In the genomic region with DNA sequence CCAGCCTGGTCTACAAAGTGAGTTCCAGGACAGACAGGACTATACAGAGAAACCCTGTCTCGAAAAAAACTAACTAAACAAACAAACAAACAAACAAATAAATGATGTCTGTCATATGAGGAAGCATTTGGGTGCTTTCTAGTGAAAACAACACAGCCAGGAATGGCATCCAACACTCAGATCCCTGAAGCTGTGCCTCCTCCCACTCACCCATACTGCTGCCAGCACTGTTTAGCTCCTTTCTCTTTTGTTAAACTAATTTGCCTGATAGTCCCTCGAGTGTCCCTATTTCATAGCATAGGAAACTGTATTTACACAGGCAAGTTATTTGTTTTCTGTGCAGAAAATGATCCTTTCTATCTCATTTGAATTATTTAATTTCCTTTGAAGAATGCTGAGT, we compare ENCODE assay signal across 17 mouse cellular contexts.
DNase-seq lines count a peak whose midpoint lies in the region; ATAC-seq and TF ChIP-seq lines count a peak whose summit lies in the region.
"Had no signal": no experiment of that assay in that cellular context is flagged by ENCODE, and none has a peak within 500 bp of the region (broad histone marks: within the 10 kb centered on the region; RNA-seq: fewer than 3 reads in every experiment).

No protein-coding gene starts in this region.

- no peak for ATAC-seq in midbrain, embryonic 14.5 days (ENCODE audit: low FRiP score, low TSS enrichment)

- no peak for TF ChIP-seq CTCF in brain, embryonic 14.5 days (IDR thresholded peaks at IDR 0.05; ENCODE audit: borderline replicate concordance, extremely low read depth, insufficient read depth, insufficient read length)

- no peak for TF ChIP-seq POLR2A in brain, embryonic 14.5 days (IDR thresholded peaks at IDR 0.05; ENCODE audit: borderline replicate concordance, extremely low read depth, insufficient read depth, insufficient read length, poor library complexity, severe bottlenecking)

- no peaks in the 10 kb centered on the region for H3K27me3 ChIP-seq in midbrain, embryonic 14.5 days (ENCODE audit: control insufficient read depth, insufficient read depth, low read length)
- H3K27me3 ChIP-seq: limb, embryonic 12.5 days; lung, embryonic 15.5 days had no signal

- DNase-seq in left cerebral cortex, adult 18-20 months (ENCODE audit: low spot score in 2 of 2), result peak; percentile 42 to 57
- DNase-seq in left cerebral cortex, postnatal 10 days (ENCODE audit: extremely low spot score in 1 of 2, low spot score in 2 of 2), result no peak
- peak; percentile 38 for DNase-seq in brain, embryonic 14.5 days (ENCODE audit: low read depth)
- DNase-seq in layer of hippocampus, adult 9-11 months, result peak; percentile 81
- no peak for DNase-seq in midbrain, embryonic 14.5 days
- no peak for DNase-seq in c-Kit-positive CD71-positive TER-119-positive erythroid progenitor cells, embryonic 14.5 days (ENCODE audit: low spot score)
- no peak for DNase-seq in kidney, adult 18-20 months
- DNase-seq: adrenal gland, postnatal 10 days; embryo, embryonic 11 days; kidney, adult 2 months; kidney, postnatal 36 days; lung, postnatal 4 days; retina, postnatal 1 day; thymus, adult 18-20 months had no signal

- no peak overlapping the region for H3K4me2 ChIP-seq in midbrain, embryonic 14.5 days (ENCODE audit: low read length)
- H3K4me2 ChIP-seq: limb, embryonic 12.5 days; lung, embryonic 15.5 days had no signal

- H3K4me1 ChIP-seq in midbrain, embryonic 14.5 days (ENCODE audit: control insufficient read depth, insufficient read depth, low read length), result no peaks in the 10 kb centered on the region
- H3K4me1 ChIP-seq: limb, embryonic 12.5 days; lung, embryonic 15.5 days had no signal

- H3K9ac ChIP-seq in midbrain, embryonic 14.5 days (replicated peaks; ENCODE audit: low read length), result no peak overlapping the region
- H3K9ac ChIP-seq: limb, embryonic 12.5 days; liver, embryonic 14.5 days; lung, embryonic 15.5 days had no signal

- H3K36me3 ChIP-seq in midbrain, embryonic 14.5 days (ENCODE audit: control insufficient read depth, insufficient read depth, low read length), result no peaks in the 10 kb centered on the region
- H3K36me3 ChIP-seq: limb, embryonic 12.5 days; lung, embryonic 15.5 days had no signal

- no peak overlapping the region for H3K4me3 ChIP-seq in midbrain, embryonic 14.5 days (replicated peaks; ENCODE audit: low read depth, low read length)
- H3K4me3 ChIP-seq: limb, embryonic 12.5 days; lung, embryonic 15.5 days had no signal

- WGBS in midbrain, embryonic 14.5 days, result 72% methylated on average over 2 of the region's 2 CpGs

- no peak overlapping the region for H3K27ac ChIP-seq in midbrain, embryonic 14.5 days (replicated peaks; ENCODE audit: low read depth, low read length)
- H3K27ac ChIP-seq: limb, embryonic 12.5 days; liver, embryonic 14.5 days; lung, embryonic 15.5 days had no signal

- no peaks in the 10 kb centered on the region for H3K9me3 ChIP-seq in midbrain, embryonic 14.5 days (ENCODE audit: control insufficient read depth, low read length)
- H3K9me3 ChIP-seq: limb, embryonic 12.5 days; lung, embryonic 15.5 days had no signal

- intact Hi-C loops in left cerebral cortex, postnatal 10 days (cut with DNase I), result no loop called here

Comparison
In these comparisons a context has a peak if more than half of its experiments do, and no peak if none do; other contexts are left out.
1. DNase-seq: peak in left cerebral cortex, adult 18-20 months (2 of 2), brain, embryonic 14.5 days (single experiment) and layer of hippocampus, adult 9-11 months (single experiment); none in left cerebral cortex, postnatal 10 days (0 of 2), midbrain, embryonic 14.5 days (single experiment), c-Kit-positive CD71-positive TER-119-positive erythroid progenitor cells, embryonic 14.5 days (single experiment) and kidney, adult 18-20 months (single experiment).